Mouse (Mus musculus) layer of hippocampus, adult 8-10 months (tissue): ENCODE measurements around the gene Glb1l2. TPM values are rescaled to one million over a fixed set of nuclear protein-coding genes. Genes with fewer than 3 reads are reported as not detected.
A peak's percentile ranks its signal among the peaks of the same experiment; 100 is the strongest.

Experiments used
- DNase-seq, 2 experiments: peaks; one replicate each; pipeline ENCODE4 v3.0.0; 2022; ENCODE audit warnings: low spot score in 2 of 2
- total RNA-seq, 4 experiments: library from RNA; stranded (reverse); gene quantifications; 2 replicates each; pipeline ENCODE4 v1.2.4; 2022

The Glb1l2 gene
- total RNA-seq, 4 experiments from 2014 or later, result 0.34 to 1.0 (median 0.44) TPM

- peak; percentile 47 to 56 for DNase-seq
These were observed 72.9 kb downstream of the Glb1l2 start, which contains the start of gene B3gat1 for GRCm38 (mm10) chr9:26733206-26733891. Gene B3gat1, plus strand, starts transcription at chr9:26733728.

- DNase-seq, result peak; percentile 62 to 64
These were observed 77.7 kb downstream of the Glb1l2 start for GRCm38 (mm10) chr9:26728556-26728955.

- DNase-seq, result no peak
These were observed 78.8 kb downstream of the Glb1l2 start for GRCm38 (mm10) chr9:26727445-26727844.

GRCm38 (mm10) chr9:26725709-26726108 is 80.6 kb downstream of the Glb1l2 start:
- DNase-seq, result no peak

GRCm38 (mm10) chr9:26721771-26722170 is 84.5 kb downstream of the Glb1l2 start:
- DNase-seq, result no peak

- DNase-seq, result no peak
These were observed 87.9 kb downstream of the Glb1l2 start for GRCm38 (mm10) chr9:26718388-26718787.

Other genes starting within 250 kb of the Glb1l2 start
- 100 to 1,000 TPM; 197 to 241 (median 226) TPM for gene B3gat1, start 72.7 kb downstream of the Glb1l2 start, total RNA-seq
- not detected for gene Glb1l3, start 54.4 kb upstream of the Glb1l2 start, total RNA-seq
- not detected for gene Gm1110, start 116.6 kb upstream of the Glb1l2 start, total RNA-seq
- gene Acad8, start 193.1 kb upstream of the Glb1l2 start, total RNA-seq, result 10 to 100 TPM; 33.4 to 46.6 (median 39.7) TPM
- 10 to 100 TPM; 84.4 to 97.1 (median 94.3) TPM for gene Thyn1, start 193.2 kb upstream of the Glb1l2 start, total RNA-seq
- 100 to 1,000 TPM in 2 of 4 experiments, 10 to 100 TPM in 2; 93.9 to 110 (median 103) TPM for gene Vps26b, start 223.6 kb upstream of the Glb1l2 start, total RNA-seq
- 10 to 100 TPM; 17.8 to 22.9 (median 21.7) TPM for gene Ncapd3, start 223.7 kb upstream of the Glb1l2 start, total RNA-seq